Mouse (Mus musculus): Measurements from ENCODE around the gene Pctp. TPM values are rescaled to one million over a fixed set of nuclear protein-coding genes. Genes with fewer than 3 reads are reported as not detected.

Gene Pctp
- total and polyA plus RNA-seq, 3 experiments: 2.2 to 26.4 (median 6.8) TPM

- H3K4me1 ChIP-seq (ENCODE audit: insufficient read depth, low read depth, low read length): peaks cover 4% of the 10 kb centered on the region
- no peaks in the 10 kb centered on the region for H3K36me3 ChIP-seq (replicated peaks)
- TF ChIP-seq TAL1 (conservative IDR thresholded peaks at IDR 0.05; ENCODE audit: low read depth, low read length) (no peak), POLR2AphosphoS5 (IDR thresholded peaks at IDR 0.05; ENCODE audit: insufficient replicate concordance, low read depth, low read length) (no peak), GATA2 (IDR thresholded peaks at IDR 0.05; ENCODE audit: borderline replicate concordance, low read depth, low read length) (no peak), GATA1 (IDR thresholded peaks at IDR 0.05; ENCODE audit: borderline replicate concordance, low read length) (no peak), CTCF (IDR thresholded peaks at IDR 0.05; ENCODE audit: low read depth, low read length) (no peak)
- peaks cover 20% of the 10 kb centered on the region for H3K9me3 ChIP-seq (replicated peaks)
- DNase-seq (ENCODE audit: low spot score) (no peak), ATAC-seq (ENCODE audit: extremely low read depth, insufficient number of reproducible peaks, low FRiP score, poor library complexity, severe bottlenecking) (no peak)
- H3K4me3 ChIP-seq (ENCODE audit: low read depth, low read length): no peak overlapping the region
- peaks cover under 1% of the 10 kb centered on the region; the same call in 1 of the 2 replicates for H3K27me3 ChIP-seq (ENCODE audit: insufficient read depth, low read length)
These were observed 23.5 kb upstream of the Pctp start for GRCm38 (mm10) chr11:90025891-90026801.

- ATAC-seq (ENCODE audit: extremely low read depth, insufficient number of reproducible peaks, low FRiP score, poor library complexity, severe bottlenecking) (no peak), DNase-seq (ENCODE audit: low spot score) (no peak)
- TF ChIP-seq POLR2AphosphoS5 (IDR thresholded peaks at IDR 0.05; ENCODE audit: insufficient replicate concordance, low read depth, low read length): no peak
- TF ChIP-seq GATA1 (IDR thresholded peaks at IDR 0.05; ENCODE audit: borderline replicate concordance, low read length): no peak
- 0 out of 2 replicates have a peak, but pooled peaks have one; percentile 8 for TF ChIP-seq CTCF (IDR thresholded peaks at IDR 0.05; ENCODE audit: low read depth, low read length)
- no peak for TF ChIP-seq TAL1 (conservative IDR thresholded peaks at IDR 0.05; ENCODE audit: low read depth, low read length)
- no peak for TF ChIP-seq GATA2 (IDR thresholded peaks at IDR 0.05; ENCODE audit: borderline replicate concordance, low read depth, low read length)
- H3K36me3 ChIP-seq (replicated peaks): no peaks in the 10 kb centered on the region
- H3K4me3 ChIP-seq (ENCODE audit: low read depth, low read length): no peak overlapping the region
- peaks cover 5% of the 10 kb centered on the region; the same call in 1 of the 2 replicates for H3K27me3 ChIP-seq (ENCODE audit: insufficient read depth, low read length)
- H3K4me1 ChIP-seq (ENCODE audit: insufficient read depth, low read depth, low read length): no peaks in the 10 kb centered on the region
- H3K9me3 ChIP-seq (replicated peaks): 0 out of 2 replicates have a peak, but pooled peaks cover 3% of the 10 kb centered on the region
These were observed 16.5 kb upstream of the Pctp start for GRCm38 (mm10) chr11:90019161-90019560.

- Histone ChIP-seq H3K27me3 (ENCODE audit: insufficient read depth, low read length) (peaks cover 5% of the 10 kb centered on the region; the same call in 1 of the 2 replicates), H3K9me3 (replicated peaks) (no peaks in the 10 kb centered on the region), H3K36me3 (replicated peaks) (no peaks in the 10 kb centered on the region), H3K4me3 (ENCODE audit: low read depth, low read length) (no peak overlapping the region), H3K4me1 (ENCODE audit: insufficient read depth, low read depth, low read length) (no peaks in the 10 kb centered on the region)
- TF ChIP-seq GATA2 (IDR thresholded peaks at IDR 0.05; ENCODE audit: borderline replicate concordance, low read depth, low read length): no peak
- TF ChIP-seq CTCF (IDR thresholded peaks at IDR 0.05; ENCODE audit: low read depth, low read length): no peak
- TF ChIP-seq POLR2AphosphoS5 (IDR thresholded peaks at IDR 0.05; ENCODE audit: insufficient replicate concordance, low read depth, low read length): no peak
- no peak for DNase-seq (ENCODE audit: low spot score)
- no peak for ATAC-seq (ENCODE audit: extremely low read depth, insufficient number of reproducible peaks, low FRiP score, poor library complexity, severe bottlenecking)
These were observed 12.6 kb upstream of the Pctp start for GRCm38 (mm10) chr11:90015281-90015680.

GRCm38 (mm10) chr11:90013657-90014056, 11.0 kb upstream of the Pctp start:
- ATAC-seq (ENCODE audit: extremely low read depth, insufficient number of reproducible peaks, low FRiP score, poor library complexity, severe bottlenecking) (no peak), DNase-seq (ENCODE audit: low spot score) (no peak)
- Histone ChIP-seq H3K27me3 (ENCODE audit: insufficient read depth, low read length) (peaks cover 3% of the 10 kb centered on the region; the same call in 1 of the 2 replicates), H3K4me1 (ENCODE audit: insufficient read depth, low read depth, low read length) (no peaks in the 10 kb centered on the region), H3K9me3 (replicated peaks) (no peaks in the 10 kb centered on the region), H3K4me3 (ENCODE audit: low read depth, low read length) (no peak overlapping the region), H3K36me3 (replicated peaks) (no peaks in the 10 kb centered on the region)
- no peak for TF ChIP-seq POLR2AphosphoS5 (IDR thresholded peaks at IDR 0.05; ENCODE audit: insufficient replicate concordance, low read depth, low read length)
- TF ChIP-seq TAL1 (conservative IDR thresholded peaks at IDR 0.05; ENCODE audit: low read depth, low read length): no peak
- TF ChIP-seq CTCF (IDR thresholded peaks at IDR 0.05; ENCODE audit: low read depth, low read length): no peak
- no peak for TF ChIP-seq GATA2 (IDR thresholded peaks at IDR 0.05; ENCODE audit: borderline replicate concordance, low read depth, low read length)
- TF ChIP-seq GATA1 (IDR thresholded peaks at IDR 0.05; ENCODE audit: borderline replicate concordance, low read length): no peak

GRCm38 (mm10) chr11:90007791-90008531, 5.3 kb upstream of the Pctp start:
- H3K4me3 ChIP-seq (ENCODE audit: low read depth, low read length): no peak overlapping the region
- no peak for DNase-seq (ENCODE audit: low spot score)

GRCm38 (mm10) chr11:90006111-90006510, 3.4 kb upstream of the Pctp start:
- no peak overlapping the region for H3K4me3 ChIP-seq (ENCODE audit: low read depth, low read length)
- ATAC-seq (ENCODE audit: extremely low read depth, insufficient number of reproducible peaks, low FRiP score, poor library complexity, severe bottlenecking) (no peak), DNase-seq (ENCODE audit: low spot score) (no peak)
- H3K36me3 ChIP-seq (replicated peaks): no peaks in the 10 kb centered on the region
- no peaks in the 10 kb centered on the region for H3K27me3 ChIP-seq (ENCODE audit: insufficient read depth, low read length)
- H3K4me1 ChIP-seq (ENCODE audit: insufficient read depth, low read depth, low read length): peaks cover 8% of the 10 kb centered on the region
- no peak for TF ChIP-seq CTCF (IDR thresholded peaks at IDR 0.05; ENCODE audit: low read depth, low read length)
- peaks cover 3% of the 10 kb centered on the region; the same call in 1 of the 2 replicates for H3K9me3 ChIP-seq (replicated peaks)

More at GRCm38 (mm10) chr11:90007791-90008531, 5.3 kb upstream of the Pctp start:
- Histone ChIP-seq H3K9me3 (replicated peaks) (no peaks in the 10 kb centered on the region), H3K4me1 (ENCODE audit: insufficient read depth, low read depth, low read length) (no peaks in the 10 kb centered on the region; the same call in 1 of the 2 replicates), H3K27me3 (ENCODE audit: insufficient read depth, low read length) (no peaks in the 10 kb centered on the region), H3K36me3 (replicated peaks) (no peaks in the 10 kb centered on the region)
- TF ChIP-seq TAL1 (conservative IDR thresholded peaks at IDR 0.05; ENCODE audit: low read depth, low read length) (no peak), POLR2AphosphoS5 (IDR thresholded peaks at IDR 0.05; ENCODE audit: insufficient replicate concordance, low read depth, low read length) (no peak), GATA1 (IDR thresholded peaks at IDR 0.05; ENCODE audit: borderline replicate concordance, low read length) (no peak), CTCF (IDR thresholded peaks at IDR 0.05; ENCODE audit: low read depth, low read length) (no peak), GATA2 (IDR thresholded peaks at IDR 0.05; ENCODE audit: borderline replicate concordance, low read depth, low read length) (no peak)
- no peak for ATAC-seq (ENCODE audit: extremely low read depth, insufficient number of reproducible peaks, low FRiP score, poor library complexity, severe bottlenecking)

Data from G1E (cell line).